Mouse (Mus musculus): ENCODE results near the gene 1110032A03Rik.

The 1110032A03Rik gene

DNA sequence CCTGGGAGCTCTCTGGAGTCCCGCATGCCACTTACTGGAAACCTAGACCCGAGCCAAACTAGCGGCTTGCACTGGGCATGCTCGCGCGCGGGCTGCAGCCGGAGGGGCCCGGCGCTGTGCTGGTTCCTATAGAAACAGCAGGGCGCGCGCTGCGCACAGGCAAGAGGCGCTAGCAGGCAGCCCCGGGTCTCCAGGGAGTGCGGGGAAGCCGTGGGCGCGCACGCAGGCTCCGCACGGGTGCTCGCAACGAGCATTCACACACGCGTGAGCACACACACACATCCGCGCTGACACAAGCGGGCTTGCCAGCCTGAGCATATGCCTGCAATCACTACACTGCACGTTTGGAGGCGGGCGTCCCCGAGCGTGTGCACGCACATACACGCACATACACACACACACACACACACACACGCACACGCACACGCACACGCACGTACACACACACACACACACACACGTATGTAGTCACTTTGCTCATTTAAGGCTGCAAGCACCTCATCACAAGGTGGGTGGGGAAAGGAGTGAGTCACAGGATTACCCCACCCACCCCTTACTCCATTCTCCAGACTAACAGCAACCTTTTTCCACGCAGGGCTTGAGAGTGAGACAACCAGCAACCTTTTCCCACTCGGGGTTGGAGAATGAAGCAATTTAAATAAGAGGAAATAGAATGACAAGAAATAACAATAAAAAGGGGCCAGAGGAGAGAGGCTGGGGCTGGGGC lies 47.2 kb downstream of the 1110032A03Rik start:
- peak; percentile 83 to 89 for DNase-seq

DNA sequence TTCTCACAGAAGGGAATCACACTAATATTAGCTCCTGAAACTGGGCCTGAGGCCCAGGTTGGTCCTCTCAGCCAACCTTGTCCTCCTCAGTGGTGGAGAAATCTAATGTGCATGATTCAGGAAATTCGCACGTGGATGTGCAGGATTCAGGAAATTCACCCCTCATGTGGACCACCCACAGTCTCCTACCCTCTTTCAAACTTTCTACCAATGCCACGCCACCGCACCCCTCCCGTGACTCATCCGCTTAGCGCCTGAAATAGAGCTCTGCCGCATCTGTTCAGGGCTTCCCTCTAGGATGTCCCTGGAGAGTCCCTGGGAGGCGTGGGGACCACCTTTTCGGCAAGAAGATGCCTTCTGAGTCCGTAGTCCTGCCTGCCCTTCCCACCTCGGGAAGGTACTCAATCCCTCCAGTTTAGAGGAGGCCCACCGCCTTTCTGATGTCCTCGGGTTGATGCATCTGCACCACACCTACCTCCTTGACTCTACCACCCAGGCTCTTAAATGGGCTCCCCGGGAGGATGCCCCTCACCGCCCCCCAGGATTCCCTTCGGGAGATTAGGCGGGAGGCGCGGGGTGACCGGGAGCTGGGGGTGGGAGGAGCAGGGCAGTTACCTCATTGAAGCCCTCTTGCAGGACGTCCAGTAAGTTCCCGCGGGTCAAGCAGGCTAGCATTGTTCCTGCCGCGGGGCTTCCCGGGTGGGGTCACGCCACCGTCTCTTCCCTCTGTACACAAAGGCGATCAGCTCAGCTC lies 48.0 kb downstream of the 1110032A03Rik start:
- DNase-seq = no peak

DNA sequence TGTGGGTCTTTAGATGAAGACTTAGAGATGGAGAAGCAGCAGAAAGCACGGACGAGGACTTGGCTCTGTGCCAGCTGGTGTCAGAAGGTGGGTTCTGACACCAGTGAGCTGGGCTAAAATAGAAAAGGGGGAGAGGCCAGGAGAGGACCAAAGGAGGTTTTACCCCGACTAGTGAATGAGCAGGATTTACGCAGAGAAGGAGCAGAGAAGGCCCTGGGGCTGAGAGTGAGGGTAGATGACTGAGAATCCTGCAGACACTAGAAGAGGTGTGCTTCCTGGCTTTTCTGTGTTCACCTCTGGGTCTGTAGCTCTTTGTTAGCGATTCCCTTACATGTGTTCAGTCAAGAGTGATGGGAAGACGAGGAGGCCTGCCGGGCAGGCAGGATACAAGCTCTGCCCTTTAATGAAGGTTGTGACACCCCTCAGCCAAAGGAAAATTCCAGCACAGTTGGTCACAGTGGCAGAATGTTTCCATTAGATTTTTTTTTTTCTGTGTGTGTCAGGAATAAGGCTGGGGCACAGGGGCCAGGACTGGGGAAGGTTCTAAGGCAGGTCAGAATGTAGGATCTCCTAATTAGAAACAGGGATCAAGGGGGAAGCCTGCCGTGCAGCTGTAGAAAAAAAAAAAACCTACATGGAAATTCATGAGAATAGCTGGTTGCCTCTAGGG lies 49.3 kb downstream of the 1110032A03Rik start:
- no peak for DNase-seq

DNA sequence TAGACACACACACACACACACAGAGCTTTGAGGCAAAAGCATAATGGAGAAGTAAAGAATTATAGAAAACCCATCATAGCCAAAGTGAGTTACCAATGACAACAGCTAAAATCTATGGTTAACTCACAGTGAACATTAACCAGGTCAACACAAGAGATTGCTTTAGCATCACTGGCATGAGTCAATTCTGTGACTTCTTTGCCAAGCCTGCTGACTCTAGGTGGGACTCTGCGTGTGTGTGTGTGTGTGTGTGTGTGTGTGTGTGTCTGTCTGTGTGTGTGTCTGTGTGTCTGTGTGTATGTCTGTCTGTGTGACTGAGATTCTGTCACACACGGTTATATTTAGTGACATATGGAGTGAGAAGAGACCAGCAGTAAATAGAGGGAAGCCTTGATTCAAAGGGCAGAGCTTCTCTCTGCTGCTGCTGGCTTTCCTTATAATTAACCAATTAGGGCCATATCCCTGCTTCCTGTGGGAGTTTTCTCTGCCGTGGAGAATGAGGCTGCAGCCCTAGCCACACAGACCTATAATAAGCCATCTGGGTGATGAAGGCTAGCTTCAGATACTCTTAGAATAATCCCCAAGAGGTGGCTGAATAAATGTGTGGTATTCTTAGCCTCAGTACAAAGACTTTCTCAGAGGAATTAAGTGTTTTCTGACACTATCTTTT lies 50.5 kb downstream of the 1110032A03Rik start:
- no peak for DNase-seq

DNA sequence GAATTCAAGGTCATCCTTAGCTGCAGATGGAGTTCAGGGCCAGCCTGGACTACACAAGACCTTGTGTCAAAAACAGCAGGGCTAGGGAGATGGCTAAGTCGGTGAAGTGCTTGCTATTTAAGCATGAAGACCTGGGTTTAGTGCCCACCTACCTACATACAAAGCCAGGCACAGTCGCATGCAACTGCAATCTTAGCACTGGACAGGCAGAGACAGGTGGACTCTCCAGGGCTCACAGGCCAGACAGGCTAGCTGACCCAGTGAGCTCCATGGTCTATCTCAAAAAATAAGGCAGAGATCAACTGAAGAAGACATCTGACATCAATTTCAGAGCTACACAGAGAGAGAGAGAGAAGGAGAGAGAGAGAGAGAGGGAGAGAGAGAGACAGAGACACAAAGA lies 51.2 kb downstream of the 1110032A03Rik start:
- no peak for DNase-seq

DNA sequence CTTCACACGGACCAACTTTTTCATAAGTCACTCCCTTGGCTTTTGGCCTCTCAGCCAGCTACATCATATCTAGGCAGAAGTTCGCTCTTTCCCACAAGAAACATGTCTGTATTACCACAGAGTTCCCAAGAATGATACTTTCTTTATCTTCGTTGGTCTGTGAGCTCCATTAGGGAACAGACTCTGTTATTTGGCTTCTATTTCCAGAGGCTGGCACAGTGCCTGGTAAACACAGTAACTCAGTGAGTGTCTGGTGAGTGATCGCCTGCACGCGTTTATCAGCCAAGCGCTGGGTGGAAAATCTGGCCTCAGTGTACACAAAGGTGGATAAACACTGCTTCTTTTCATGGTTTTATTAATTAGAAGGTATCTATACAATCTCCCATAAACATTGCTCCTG lies 51.9 kb downstream of the 1110032A03Rik start:
- DNase-seq = peak; percentile 61 to 70

DNA sequence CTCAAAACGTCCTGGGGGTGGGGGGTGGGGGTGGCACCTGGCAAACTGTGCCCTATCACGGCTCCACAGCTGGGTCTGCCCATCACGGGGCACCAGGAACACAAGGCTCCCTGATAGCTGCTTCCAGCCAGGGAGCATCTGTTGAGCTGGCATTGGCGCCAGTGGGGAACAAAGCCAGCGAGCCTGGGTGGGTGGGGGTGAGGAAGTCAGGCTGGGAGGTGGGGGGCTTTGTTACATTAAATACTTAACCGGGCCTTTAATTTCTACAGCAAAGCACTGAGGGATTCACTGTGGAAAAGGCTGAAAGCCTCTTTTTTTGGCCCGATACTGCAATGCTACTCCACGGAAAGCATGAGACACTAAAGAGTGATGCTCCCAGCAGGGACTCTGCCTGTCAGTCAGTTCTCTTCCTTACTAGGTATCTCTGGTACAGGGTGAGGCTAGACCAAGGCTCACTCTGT lies 52.8 kb downstream of the 1110032A03Rik start:
- no peak for DNase-seq

DNA sequence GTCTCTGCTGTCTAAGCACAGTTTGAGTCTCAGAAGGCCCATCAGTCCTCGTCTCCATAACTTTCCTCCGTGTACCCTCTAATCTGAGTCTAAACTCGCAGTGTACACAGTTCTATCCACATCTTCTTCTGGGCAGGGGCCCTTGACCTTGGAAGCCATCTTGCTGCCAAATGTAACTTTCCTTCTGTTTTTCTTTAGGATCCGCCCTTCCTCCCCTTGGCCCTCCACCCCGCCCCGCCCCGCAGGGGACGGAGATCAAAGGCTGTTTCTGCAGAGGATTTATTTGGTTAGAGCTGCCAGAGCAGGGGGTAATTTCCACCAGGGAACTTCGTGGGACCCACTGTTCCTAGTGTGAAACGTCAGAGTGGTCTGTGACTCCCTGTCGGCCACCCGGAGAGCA lies 54.3 kb downstream of the 1110032A03Rik start:
- DNase-seq = peak in 1 of 2 experiments; percentile 45

DNA sequence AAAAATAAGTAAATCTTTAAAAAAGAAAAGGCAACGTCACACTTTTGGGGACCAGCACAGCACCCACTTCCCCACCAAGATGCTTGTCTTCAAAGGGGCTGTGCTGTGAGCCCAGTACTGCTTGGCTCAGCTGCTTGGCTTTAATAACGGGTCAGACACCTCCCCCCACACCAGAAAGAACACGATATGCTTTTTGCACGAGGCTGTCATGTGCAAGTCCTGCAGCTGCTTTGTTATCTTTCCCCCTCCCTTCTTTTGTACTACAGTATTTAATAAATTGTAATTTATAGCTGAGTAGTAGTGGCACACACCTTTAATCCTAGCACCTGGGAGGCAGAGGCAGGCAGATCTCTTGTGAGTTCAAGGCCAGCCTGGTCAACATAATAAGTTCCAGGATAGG lies 56.4 kb downstream of the 1110032A03Rik start:
- DNase-seq = no peak

DNA sequence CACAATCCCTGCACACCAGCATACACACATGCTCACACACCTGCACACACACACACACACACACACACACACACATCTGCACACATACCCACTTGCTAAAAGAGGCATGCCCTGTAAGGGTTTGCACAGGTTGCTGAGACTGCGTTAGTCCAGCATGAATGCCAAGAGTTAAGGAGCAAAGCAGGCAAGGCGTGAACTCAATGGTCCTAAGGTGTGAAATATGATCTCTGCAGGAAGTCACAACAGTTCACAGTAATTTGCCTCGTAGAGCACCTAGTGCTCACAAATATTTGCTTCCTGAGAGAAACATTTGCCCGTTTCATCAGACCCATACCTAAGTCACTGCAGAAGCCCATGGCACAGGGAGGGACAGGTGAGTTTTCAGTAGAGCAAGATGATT lies 61.1 kb downstream of the 1110032A03Rik start:
- DNase-seq = no peak

Data from kidney, postnatal 4 days (tissue).